Mouse (Mus musculus) megakaryocyte, embryonic 14.5 days (primary cell): ENCODE results near the gene Synj2. TPM values are rescaled to one million over a fixed set of nuclear protein-coding genes. Genes with fewer than 3 reads are reported as not detected.

Experiments used
- H3K27me3 ChIP-seq: replicated peaks from 2 replicates; pipeline ENCODE3; 2012; ENCODE audit warnings: inconsistent platforms
- H3K36me3 ChIP-seq: replicated peaks from 2 replicates; pipeline ENCODE3; 2012; ENCODE audit warnings: low read length, inconsistent platforms, mixed read lengths
- H3K4me1 ChIP-seq: 2 replicates; pipeline ENCODE4 v1.6.1; 2012; ENCODE audit warnings: inconsistent platforms
- H3K4me3 ChIP-seq: replicated peaks from 2 replicates; pipeline ENCODE3; 2012; ENCODE audit warnings: moderate library complexity, mild to moderate bottlenecking, inconsistent platforms
- H3K9me3 ChIP-seq: 2 replicates; pipeline ENCODE4 v1.6.1; 2012; ENCODE audit warnings: inconsistent platforms
- FLI1 ChIP-seq: IDR thresholded peaks from 2 replicates; pipeline ENCODE4 v1.6.1; 2012; ENCODE audit warnings: low read length, inconsistent platforms, mixed read lengths
- GATA1 ChIP-seq: IDR thresholded peaks from 3 replicates; pipeline ENCODE4 v1.6.1; 2012; ENCODE audit warnings: mixed read lengths, low read length, inconsistent platforms, borderline replicate concordance
- polyA plus RNA-seq: library from polyadenylated mRNA; stranded (reverse); fragments of >175 nt; gene quantifications from 2 replicates; pipeline ENCODE4 v1.2.3, GENCODE M21; 2012; ENCODE audit warnings: low replicate concordance; ENCODE audit not compliant: insufficient read depth

Synj2 gene
- polyA plus RNA-seq, 1 experiment: 4.1 TPM

GRCm38 (mm10) chr17:5968562-5968961, 27.5 kb downstream of the Synj2 start:
- TF ChIP-seq FLI1 (no peak), GATA1 (no peak)
- H3K4me1 ChIP-seq: peaks cover 26% of the 10 kb centered on the region
- H3K36me3 ChIP-seq: no peaks in the 10 kb centered on the region
- H3K27me3 ChIP-seq: peaks cover 12% of the 10 kb centered on the region
- no peak overlapping the region for H3K4me3 ChIP-seq
- peaks cover 4% of the 10 kb centered on the region; the same call in 1 of the 2 replicates for H3K9me3 ChIP-seq

- Histone ChIP-seq H3K36me3 (no peaks in the 10 kb centered on the region), H3K9me3 (peaks cover 4% of the 10 kb centered on the region; the same call in 1 of the 2 replicates), H3K4me3 (no peak overlapping the region), H3K4me1 (peaks cover 29% of the 10 kb centered on the region), H3K27me3 (peaks cover 12% of the 10 kb centered on the region)
- no peak for TF ChIP-seq FLI1
- TF ChIP-seq GATA1: no peak
Measured at GRCm38 (mm10) chr17:5969246-5969645, 28.2 kb downstream of the Synj2 start.

GRCm38 (mm10) chr17:5970298-5970821, 29.3 kb downstream of the Synj2 start:
- Histone ChIP-seq H3K4me3 (no peak overlapping the region), H3K27me3 (peaks cover 11% of the 10 kb centered on the region), H3K36me3 (no peaks in the 10 kb centered on the region), H3K9me3 (peaks cover 4% of the 10 kb centered on the region; the same call in 1 of the 2 replicates), H3K4me1 (peaks cover 34% of the 10 kb centered on the region)
- TF ChIP-seq GATA1: no peak
- no peak for TF ChIP-seq FLI1

GRCm38 (mm10) chr17:5973536-5973935, 32.5 kb downstream of the Synj2 start:
- TF ChIP-seq GATA1 (no peak), FLI1 (no peak)
- Histone ChIP-seq H3K27me3 (peaks cover 26% of the 10 kb centered on the region), H3K36me3 (peaks cover 3% of the 10 kb centered on the region), H3K9me3 (no peaks in the 10 kb centered on the region), H3K4me1 (peaks cover 59% of the 10 kb centered on the region), H3K4me3 (no peak overlapping the region)

- H3K4me3 ChIP-seq: peak overlapping the region; percentile 90
- TF ChIP-seq GATA1 (no peak), FLI1 (no peak)
Measured at GRCm38 (mm10) chr17:5975099-5975977, 34.3 kb downstream of the Synj2 start.

GRCm38 (mm10) chr17:5976221-5977055, 35.4 kb downstream of the Synj2 start:
- Histone ChIP-seq H3K27me3 (peaks cover 36% of the 10 kb centered on the region), H3K4me1 (peaks cover 70% of the 10 kb centered on the region), H3K36me3 (peaks cover 9% of the 10 kb centered on the region), H3K9me3 (no peaks in the 10 kb centered on the region), H3K4me3 (peak overlapping the region; percentile 90)
- no peak for TF ChIP-seq FLI1
- TF ChIP-seq GATA1: no peak

More at GRCm38 (mm10) chr17:5975099-5975977, 34.3 kb downstream of the Synj2 start:
- Histone ChIP-seq H3K9me3 (no peaks in the 10 kb centered on the region), H3K27me3 (peaks cover 36% of the 10 kb centered on the region), H3K36me3 (peaks cover 9% of the 10 kb centered on the region), H3K4me1 (peaks cover 64% of the 10 kb centered on the region)

- peak overlapping the region; percentile 31 for H3K4me3 ChIP-seq
- TF ChIP-seq GATA1 (no peak), FLI1 (no peak)
- no peaks in the 10 kb centered on the region for H3K9me3 ChIP-seq
- peaks cover 9% of the 10 kb centered on the region for H3K36me3 ChIP-seq
- H3K27me3 ChIP-seq: peaks cover 36% of the 10 kb centered on the region
- peaks cover 78% of the 10 kb centered on the region for H3K4me1 ChIP-seq
Measured at GRCm38 (mm10) chr17:5977056-5977920, 36.2 kb downstream of the Synj2 start.

- no peak for TF ChIP-seq FLI1
- no peak for TF ChIP-seq GATA1
Measured at GRCm38 (mm10) chr17:5977921-5978504, 36.9 kb downstream of the Synj2 start.

GRCm38 (mm10) chr17:5978505-5979077, 37.5 kb downstream of the Synj2 start:
- peaks cover 9% of the 10 kb centered on the region for H3K36me3 ChIP-seq
- H3K27me3 ChIP-seq: peaks cover 35% of the 10 kb centered on the region
- TF ChIP-seq FLI1 (no peak), GATA1 (no peak)
- peaks cover 83% of the 10 kb centered on the region for H3K4me1 ChIP-seq
- H3K4me3 ChIP-seq: peak overlapping the region; percentile 81
- H3K9me3 ChIP-seq: no peaks in the 10 kb centered on the region

More at GRCm38 (mm10) chr17:5977921-5978504, 36.9 kb downstream of the Synj2 start:
- Histone ChIP-seq H3K4me3 (peak overlapping the region; percentile 81), H3K4me1 (peaks cover 82% of the 10 kb centered on the region), H3K9me3 (no peaks in the 10 kb centered on the region), H3K27me3 (peaks cover 35% of the 10 kb centered on the region), H3K36me3 (peaks cover 9% of the 10 kb centered on the region)
